Mouse (Mus musculus): ENCODE measurements at regions not wholly inside any gene's neighbourhood (a gene's known extent, or its start where the extent isn't known, plus 50 kb on each side); places are given as distances from the start of the nearest gene placed in this dataset.

- no peak for TF ChIP-seq CTCF (IDR thresholded peaks at IDR 0.05; ENCODE audit: borderline replicate concordance, extremely low read depth, insufficient read depth, insufficient read length)
- no peak for TF ChIP-seq POLR2A (IDR thresholded peaks at IDR 0.05; ENCODE audit: borderline replicate concordance, extremely low read depth, insufficient read depth, insufficient read length, poor library complexity, severe bottlenecking)
Measured at GRCm38 (mm10) chrX:103579484-103579883, 50.9 kb upstream of the Zcchc13 start.
